Mouse (Mus musculus) liver, embryonic 14.5 days (tissue): ENCODE measurements around the gene Xntrpc.

Source experiments
- CTCF ChIP-seq: IDR thresholded peaks from 2 replicates; pipeline ENCODE4 v1.5.1; 2016; ENCODE audit warnings: antibody characterized with exemption, low read depth, control low read depth
- EP300 ChIP-seq: IDR thresholded peaks from 2 replicates; pipeline ENCODE4 v1.6.1; 2016; ENCODE audit warnings: antibody characterized with exemption, low read depth

- no peak for TF ChIP-seq CTCF
- no peak for TF ChIP-seq EP300
Measured at GRCm38 (mm10) chr7:102108206-102108605, 42.7 kb downstream of the Xntrpc start.
